Mouse (Mus musculus) forebrain, embryonic 12.5 days (tissue): ENCODE data around the gene Narfl. TPM values are rescaled to one million over a fixed set of nuclear protein-coding genes. Genes with fewer than 3 reads are reported as not detected.
A peak's percentile ranks its signal among the peaks of the same experiment; 100 is the strongest.

Experiments
- ATAC-seq: fragments of 200-750 bp; cut with Nextera tagmentation; 2 replicates; pipeline ENCODE4 v1.8.0; 2017; ENCODE audit warnings: moderate TSS enrichment; ENCODE audit not compliant: low FRiP score
- H3K27ac ChIP-seq: fragments of 300-500 bp; sonication (generic); 2 replicates; pipeline ENCODE4 v1.5.1; 2016; ENCODE audit warnings: mild to moderate bottlenecking
- H3K27me3 ChIP-seq: fragments of 300-500 bp; sonication (generic); 2 replicates; pipeline ENCODE4 v1.6.1; 2016; ENCODE audit warnings: mild to moderate bottlenecking
- H3K36me3 ChIP-seq: fragments of 300-500 bp; sonication (generic); replicated peaks from 2 replicates; pipeline ENCODE4 v1.6.1; 2016; ENCODE audit warnings: mild to moderate bottlenecking
- H3K4me1 ChIP-seq: fragments of 300-500 bp; sonication (generic); 2 replicates; pipeline ENCODE4 v1.6.1; 2016
- H3K4me2 ChIP-seq: fragments of 300-500 bp; sonication (generic); 2 replicates; pipeline ENCODE4 v1.6.1; 2016; ENCODE audit warnings: mild to moderate bottlenecking, moderate library complexity
- H3K4me3 ChIP-seq: fragments of 300-500 bp; sonication (generic); replicated peaks from 2 replicates; pipeline ENCODE4 v1.5.1; 2016; ENCODE audit warnings: mild to moderate bottlenecking
- H3K9ac ChIP-seq: fragments of 300-500 bp; sonication (generic); 2 replicates; pipeline ENCODE4 v1.6.1; 2016; ENCODE audit warnings: mild to moderate bottlenecking
- H3K9me3 ChIP-seq: fragments of 300-500 bp; sonication (generic); 2 replicates; pipeline ENCODE4 v1.6.1; 2016
- WGBS: fragments of 180-500 bp; shearing (Covaris S2); methylation state at CpG from one replicate; pipeline ENCODE4 v1.1.7; 2016; 5-methylcytosine and 5-hydroxymethylcytosine counted together
- polyA plus RNA-seq: library from polyadenylated mRNA; unstranded; fragments of >200 nt; fragmentation: Nextera tagmentation; extraction: Ambion mirVana; gene quantifications from 2 replicates; pipeline ENCODE4 v1.2.1, GENCODE M21; 2016

The Narfl gene
- polyA plus RNA-seq, 1 experiment from 2014 or later, result 26.0 TPM

DNA sequence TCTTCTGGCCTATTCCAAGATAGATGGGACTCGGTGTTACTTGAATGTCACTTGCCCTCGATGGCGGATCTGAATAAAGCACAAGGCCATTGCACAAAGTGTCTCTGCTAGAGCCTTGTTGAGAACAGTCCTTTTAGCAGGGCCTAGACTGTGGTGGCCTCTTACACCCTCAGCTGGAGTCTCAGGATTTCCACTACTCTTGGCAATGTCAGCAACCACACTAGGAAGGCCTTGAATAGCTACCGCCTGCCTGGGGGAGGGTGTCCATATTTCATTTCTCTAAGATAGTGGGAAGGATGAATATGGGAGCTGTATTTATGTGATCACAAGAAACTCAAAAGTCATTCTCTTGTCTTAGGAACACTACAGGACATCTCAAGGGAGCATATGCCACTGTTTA lies 25.3 kb upstream of the Narfl start:
- Histone ChIP-seq H3K9me3 (no peaks in the 10 kb centered on the region), H3K27ac (no peak overlapping the region), H3K36me3 (no peaks in the 10 kb centered on the region), H3K4me3 (no peak overlapping the region), H3K27me3 (0 out of 2 replicates have a peak, but pooled peaks cover 3% of the 10 kb centered on the region), H3K4me1 (0 out of 2 replicates have a peak, but pooled peaks cover 5% of the 10 kb centered on the region), H3K9ac (no peak overlapping the region), H3K4me2 (no peak overlapping the region)
- no peak for ATAC-seq
- WGBS, result 94% methylated on average over 4 of the region's 4 CpGs

DNA sequence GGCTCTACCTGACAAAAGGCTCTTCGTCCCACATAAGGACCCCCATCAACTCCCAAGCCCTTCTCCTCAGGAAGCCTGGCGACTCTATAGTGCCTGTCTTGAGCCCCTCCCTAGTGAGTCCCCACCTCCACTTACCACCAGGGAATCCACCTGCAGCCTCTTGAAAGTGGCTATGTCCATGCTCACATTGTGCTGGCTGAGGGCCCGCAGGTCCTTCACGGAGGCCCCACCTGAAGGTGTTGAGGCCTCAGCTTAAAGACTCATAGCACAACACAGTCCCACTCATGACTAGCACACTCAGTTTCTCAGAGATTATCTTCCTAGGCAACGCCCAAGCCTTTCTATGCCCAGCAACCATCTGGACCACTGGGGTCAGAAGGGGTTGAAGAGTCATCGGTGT lies 24.3 kb upstream of the Narfl start:
- 82% methylated on average over 6 of the region's 6 CpGs for WGBS
- ATAC-seq, result no peak

DNA sequence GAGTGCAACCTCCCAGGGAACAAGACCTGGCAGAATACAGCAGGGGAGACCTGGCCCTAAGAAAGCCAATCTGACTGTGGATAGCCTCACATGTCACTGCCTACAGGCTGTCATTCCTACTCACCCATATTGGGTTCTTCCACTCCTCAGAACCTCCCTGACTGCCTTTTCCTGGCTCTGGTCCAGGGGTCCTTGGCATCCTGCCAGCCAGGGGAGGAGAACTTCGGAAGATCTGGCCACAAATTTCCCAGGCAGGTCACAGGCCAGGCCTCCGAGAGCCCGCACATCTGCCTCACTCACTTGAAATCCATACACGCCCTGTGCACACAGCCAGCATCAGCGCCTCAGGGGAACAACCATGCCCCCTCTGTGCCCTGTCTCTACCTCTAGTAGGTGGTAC lies 22.1 kb upstream of the Narfl start:
- Histone ChIP-seq H3K4me1 (0 out of 2 replicates have a peak, but pooled peaks cover 5% of the 10 kb centered on the region), H3K27me3 (peaks cover 5% of the 10 kb centered on the region; the same call in 1 of the 2 replicates), H3K9ac (no peak overlapping the region), H3K36me3 (no peaks in the 10 kb centered on the region), H3K4me2 (no peak overlapping the region), H3K4me3 (no peak overlapping the region), H3K27ac (no peak overlapping the region), H3K9me3 (no peaks in the 10 kb centered on the region)
- 79% methylated on average over 5 of the region's 5 CpGs for WGBS
- ATAC-seq, result no peak

More for the DNA sequence above, 24.3 kb upstream of the Narfl start:
- Histone ChIP-seq H3K9ac (no peak overlapping the region), H3K27ac (no peak overlapping the region), H3K27me3 (no peaks in the 10 kb centered on the region), H3K4me2 (no peak overlapping the region), H3K9me3 (no peaks in the 10 kb centered on the region), H3K4me1 (0 out of 2 replicates have a peak, but pooled peaks cover 5% of the 10 kb centered on the region), H3K4me3 (no peak overlapping the region), H3K36me3 (no peaks in the 10 kb centered on the region)

DNA sequence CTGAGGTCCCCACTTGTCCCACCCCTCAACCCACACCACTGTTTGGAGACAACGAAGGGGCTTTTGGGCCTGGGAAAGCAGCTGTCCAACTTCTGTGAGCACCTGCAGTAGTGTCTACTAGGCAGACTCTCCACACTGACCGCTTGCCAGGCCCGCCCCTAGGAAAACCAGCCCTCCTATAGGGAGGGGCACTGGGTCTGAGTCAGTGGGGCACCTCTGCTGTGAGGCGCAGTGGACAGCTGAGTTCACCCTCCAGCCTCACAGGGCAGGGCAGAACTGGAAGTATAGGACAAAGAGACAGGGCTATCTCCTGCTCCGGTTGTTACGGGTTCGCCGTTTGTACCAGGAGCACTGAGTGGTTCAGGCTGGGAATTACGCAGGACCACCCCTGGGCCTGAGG lies 19.3 kb upstream of the Narfl start, which contains the start of gene Msln:
Msln (minus strand) TSS at position 138 of the 400 bp plus-strand sequence.
- no peak within 1 kb of the TSS for H3K27ac ChIP-seq
- peaks cover 14% of the 10 kb centered on the region; the same call in 1 of the 2 replicates for H3K27me3 ChIP-seq
- no peak within 1 kb of the TSS for H3K9ac ChIP-seq
- no peaks in the 10 kb centered on the region for H3K9me3 ChIP-seq
- H3K4me3 ChIP-seq, result no peak within 1 kb of the TSS
- H3K36me3 ChIP-seq, result no peaks in the 10 kb centered on the region
- H3K4me1 ChIP-seq, result 0 out of 2 replicates have a peak, but pooled peaks cover 5% of the 10 kb centered on the region
- no peak within 1 kb of the TSS for H3K4me2 ChIP-seq
- WGBS, result 90% methylated on average over 9 of the region's 9 CpGs
- ATAC-seq, result no peak

DNA sequence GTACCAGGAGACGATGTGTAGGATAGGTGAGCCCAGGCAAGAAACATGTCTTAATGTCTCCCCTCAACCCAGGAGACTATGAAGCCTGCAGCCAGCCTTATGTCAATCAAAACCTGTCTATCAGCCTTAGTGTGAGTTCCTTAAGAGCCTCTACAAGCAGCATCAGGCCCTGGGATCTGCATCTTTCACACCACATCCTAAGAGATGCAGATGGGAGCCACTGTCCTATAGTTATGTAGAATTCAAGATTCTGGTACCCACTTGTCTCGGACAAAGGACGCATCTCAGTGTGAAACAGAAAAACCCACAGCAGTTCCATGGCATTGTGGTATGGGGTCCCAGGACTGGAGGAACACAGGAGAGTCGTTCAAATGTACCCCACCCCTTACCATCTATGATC lies 18.5 kb upstream of the Narfl start:
- H3K4me1 ChIP-seq, result 0 out of 2 replicates have a peak, but pooled peaks cover 5% of the 10 kb centered on the region
- no peak overlapping the region for H3K4me2 ChIP-seq
- no peak overlapping the region for H3K27ac ChIP-seq
- no peak for ATAC-seq
- 75% methylated on average over 4 of the region's 4 CpGs for WGBS
- no peak overlapping the region for H3K9ac ChIP-seq
- H3K27me3 ChIP-seq, result peaks cover 14% of the 10 kb centered on the region; the same call in 1 of the 2 replicates
- no peaks in the 10 kb centered on the region for H3K36me3 ChIP-seq
- no peaks in the 10 kb centered on the region for H3K9me3 ChIP-seq
- no peak overlapping the region for H3K4me3 ChIP-seq

DNA sequence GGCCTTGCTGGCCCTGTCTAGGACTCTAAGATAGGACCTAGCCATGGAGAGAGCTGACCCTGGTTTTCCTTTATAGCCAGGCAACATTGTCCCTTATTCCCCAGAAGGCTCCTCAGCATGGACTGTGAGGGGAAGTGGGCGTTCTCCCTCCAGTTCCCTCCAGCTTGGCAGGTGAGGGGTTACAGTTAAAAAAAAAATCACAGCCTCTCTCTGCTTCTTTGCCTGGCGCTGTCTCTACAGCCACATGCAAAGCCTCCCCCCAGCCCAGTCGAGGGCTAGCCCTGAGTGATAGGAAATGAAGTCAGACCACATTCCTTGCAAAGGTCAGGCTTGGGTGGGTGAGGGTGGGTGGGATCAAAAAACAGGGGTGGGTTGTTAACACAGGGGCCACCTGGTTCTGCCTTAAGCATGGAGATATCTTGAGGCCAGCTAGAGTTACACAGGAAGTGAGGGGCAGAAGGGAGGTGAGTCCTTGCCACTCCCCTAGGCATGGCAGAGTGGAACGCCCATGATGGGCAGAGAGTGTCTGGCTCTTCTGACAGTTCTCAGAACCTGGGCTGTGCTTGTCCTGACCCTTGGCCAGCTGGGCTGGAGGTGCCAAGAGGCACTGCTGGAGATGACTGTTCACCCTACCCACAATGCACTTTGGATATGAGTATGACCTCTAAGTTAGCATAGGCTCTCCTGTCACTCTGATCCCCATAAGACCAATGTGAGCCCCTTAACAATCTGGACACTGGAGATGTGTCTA lies 17.8 kb upstream of the Narfl start:
- ATAC-seq, result no peak
- 0 out of 2 replicates have a peak, but pooled peaks cover 5% of the 10 kb centered on the region for H3K4me1 ChIP-seq
- no peak overlapping the region for H3K9ac ChIP-seq
- H3K9me3 ChIP-seq, result no peaks in the 10 kb centered on the region
- 68% methylated on average over 4 of the region's 4 CpGs for WGBS
- H3K4me3 ChIP-seq, result no peak overlapping the region
- no peaks in the 10 kb centered on the region for H3K36me3 ChIP-seq
- H3K4me2 ChIP-seq, result no peak overlapping the region
- H3K27me3 ChIP-seq, result peaks cover 14% of the 10 kb centered on the region; the same call in 1 of the 2 replicates
- H3K27ac ChIP-seq, result no peak overlapping the region

DNA sequence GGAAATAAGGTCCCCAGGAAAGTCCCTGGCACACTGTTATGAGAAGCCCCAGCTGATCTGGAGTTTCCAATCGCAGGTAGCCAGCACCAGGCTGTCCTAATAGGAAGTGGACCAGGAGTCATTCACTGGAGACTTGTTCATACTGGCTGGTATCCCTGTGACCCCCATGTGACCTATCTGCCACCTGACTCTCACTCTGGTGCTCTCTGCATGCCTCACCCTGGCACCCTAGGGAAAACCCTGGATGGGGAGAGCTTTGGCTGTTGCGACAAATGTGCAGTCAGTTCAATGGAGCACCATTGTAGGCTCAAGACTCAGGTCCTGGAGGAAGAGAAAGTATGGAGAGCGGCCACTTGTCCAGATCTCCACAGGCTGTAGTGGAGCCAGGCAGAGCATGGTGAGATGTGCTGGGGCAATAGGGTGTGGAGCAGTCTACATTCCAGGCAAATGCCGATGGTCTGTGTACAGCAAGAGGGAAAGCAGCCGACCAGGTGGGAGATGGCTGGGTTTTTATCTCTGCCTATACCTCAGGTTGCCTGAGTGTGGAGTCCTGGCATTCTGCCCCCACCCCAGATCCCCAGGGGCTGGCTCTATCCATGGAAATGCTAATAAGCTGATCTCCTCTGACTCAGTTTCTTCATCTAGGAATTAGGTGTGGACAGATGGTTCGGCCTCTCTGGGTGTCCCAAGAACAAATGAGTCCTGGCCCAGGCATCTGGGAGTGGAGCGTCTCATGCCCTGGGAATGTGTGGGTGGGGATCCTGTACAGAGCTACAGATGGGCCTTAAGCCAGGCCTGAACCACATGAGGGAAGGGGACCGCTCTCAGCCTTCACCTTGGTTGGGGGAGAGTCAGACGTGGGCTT lies 17.0 kb upstream of the Narfl start:
- H3K36me3 ChIP-seq, result no peaks in the 10 kb centered on the region
- WGBS, result 79% methylated on average over 9 of the region's 9 CpGs

DNA sequence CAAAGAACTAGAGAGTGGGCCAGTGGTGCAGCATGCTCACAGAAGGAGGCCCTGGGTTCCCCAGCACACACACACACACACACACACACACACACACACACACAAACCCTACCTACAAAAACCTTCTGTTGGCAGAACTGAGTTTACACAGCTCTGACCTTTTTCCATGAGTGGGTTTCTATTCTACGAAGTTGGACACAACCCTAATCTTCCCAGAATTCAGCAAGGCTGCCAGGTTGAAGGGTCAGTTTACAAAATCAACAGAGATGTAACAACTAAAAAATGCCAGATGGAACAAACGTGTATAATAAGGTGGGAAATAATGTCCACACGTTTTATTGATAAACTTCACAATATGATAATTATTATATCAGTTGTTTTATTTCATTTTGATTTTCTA lies 15.9 kb upstream of the Narfl start:
- ATAC-seq, result no peak
- Histone ChIP-seq H3K9me3 (no peaks in the 10 kb centered on the region), H3K4me3 (no peak overlapping the region), H3K4me2 (no peak overlapping the region), H3K4me1 (peaks cover 3% of the 10 kb centered on the region; the same call in 1 of the 2 replicates), H3K9ac (no peak overlapping the region), H3K36me3 (no peaks in the 10 kb centered on the region), H3K27me3 (peaks cover 18% of the 10 kb centered on the region; the same call in 1 of the 2 replicates), H3K27ac (no peak overlapping the region)
- WGBS, result 82% methylated on average over 3 of the region's 3 CpGs

More for the DNA sequence above, 17.0 kb upstream of the Narfl start:
- Histone ChIP-seq H3K27ac (no peak overlapping the region), H3K4me1 (peaks cover 6% of the 10 kb centered on the region; the same call in 1 of the 2 replicates), H3K9ac (no peak overlapping the region), H3K27me3 (peaks cover 18% of the 10 kb centered on the region; the same call in 1 of the 2 replicates), H3K4me2 (no peak overlapping the region), H3K4me3 (no peak overlapping the region), H3K9me3 (no peaks in the 10 kb centered on the region)
- ATAC-seq, result no peak

DNA sequence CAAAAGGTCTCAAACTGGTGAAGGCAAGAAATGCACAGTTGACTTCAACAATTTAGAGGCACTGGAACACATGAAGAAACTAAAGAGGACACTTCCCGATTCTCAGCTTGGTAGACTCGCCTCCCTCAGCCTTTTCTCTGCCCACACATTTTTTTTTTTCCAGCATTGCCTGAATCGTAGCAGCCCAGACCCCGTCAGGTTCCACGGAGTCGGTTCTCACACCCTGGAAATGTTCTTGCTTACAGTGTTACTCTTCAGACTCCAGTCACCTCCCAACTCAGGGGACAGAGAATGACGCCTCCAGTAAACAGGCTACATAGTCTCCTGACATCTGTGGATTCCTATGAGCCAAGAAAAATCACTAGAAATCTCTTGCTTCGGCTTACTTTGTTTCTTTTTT lies 13.4 kb upstream of the Narfl start:
- Histone ChIP-seq H3K9ac (no peak overlapping the region), H3K9me3 (no peaks in the 10 kb centered on the region), H3K36me3 (no peaks in the 10 kb centered on the region), H3K4me1 (peaks cover 3% of the 10 kb centered on the region; the same call in 1 of the 2 replicates), H3K4me3 (no peak overlapping the region), H3K27me3 (peaks cover 18% of the 10 kb centered on the region; the same call in 1 of the 2 replicates), H3K4me2 (no peak overlapping the region), H3K27ac (no peak overlapping the region)
- 79% methylated on average over 8 of the region's 8 CpGs for WGBS
- ATAC-seq, result no peak

DNA sequence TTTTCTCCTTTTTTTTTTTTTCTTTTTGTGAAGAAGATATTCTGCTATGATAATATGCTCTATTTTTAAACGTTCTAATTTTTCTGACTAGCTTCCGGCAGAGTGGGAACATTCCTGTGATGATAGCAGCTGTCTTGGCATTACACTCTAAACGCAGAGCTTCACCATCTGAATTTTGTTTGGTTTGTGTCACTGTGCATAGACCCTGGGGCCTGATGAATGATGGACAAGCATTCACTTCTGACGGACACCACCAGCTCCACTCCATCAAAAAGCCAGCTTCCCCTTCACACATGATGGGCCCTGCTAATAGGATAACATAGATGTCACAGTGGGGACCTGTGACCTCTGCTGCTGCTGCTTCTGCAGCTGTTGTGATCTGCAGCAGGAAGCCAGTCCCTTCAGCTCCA lies 12.0 kb upstream of the Narfl start:
- WGBS, result 66% methylated on average over 4 of the region's 4 CpGs
- H3K36me3 ChIP-seq, result no peaks in the 10 kb centered on the region
- no peak overlapping the region for H3K4me3 ChIP-seq
- peaks cover 7% of the 10 kb centered on the region for H3K4me1 ChIP-seq
- H3K27me3 ChIP-seq, result peaks cover 13% of the 10 kb centered on the region; the same call in 1 of the 2 replicates
- no peaks in the 10 kb centered on the region for H3K9me3 ChIP-seq
- H3K4me2 ChIP-seq, result no peak overlapping the region
- H3K27ac ChIP-seq, result no peak overlapping the region
- no peak overlapping the region for H3K9ac ChIP-seq
- no peak for ATAC-seq

DNA sequence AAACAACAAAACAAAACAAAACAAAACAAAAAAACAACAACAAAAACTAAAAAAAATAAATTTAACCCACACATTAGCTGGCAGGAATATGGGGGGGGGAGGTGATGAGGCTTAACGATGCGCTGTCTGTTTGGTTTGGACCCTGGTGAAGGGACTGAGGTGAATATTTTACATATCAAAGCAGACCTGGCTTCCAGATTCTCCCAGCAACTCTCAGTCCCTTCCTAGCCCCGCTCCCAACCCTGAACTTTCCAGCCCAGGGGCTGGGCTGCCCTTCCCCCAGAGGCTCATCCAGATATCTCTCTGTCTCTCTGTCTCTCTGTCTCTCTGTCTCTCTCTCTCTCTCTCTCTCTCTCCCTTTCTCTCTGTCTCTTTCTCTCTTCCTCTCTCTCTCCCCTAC lies 11.0 kb upstream of the Narfl start:
- Histone ChIP-seq H3K4me2 (no peak overlapping the region), H3K9ac (no peak overlapping the region), H3K27me3 (peaks cover 17% of the 10 kb centered on the region; the same call in 1 of the 2 replicates), H3K4me3 (no peak overlapping the region), H3K36me3 (no peaks in the 10 kb centered on the region), H3K27ac (no peak overlapping the region), H3K9me3 (no peaks in the 10 kb centered on the region), H3K4me1 (peaks cover 8% of the 10 kb centered on the region)
- no peak for ATAC-seq
- 41% methylated on average over 3 of the region's 3 CpGs for WGBS

DNA sequence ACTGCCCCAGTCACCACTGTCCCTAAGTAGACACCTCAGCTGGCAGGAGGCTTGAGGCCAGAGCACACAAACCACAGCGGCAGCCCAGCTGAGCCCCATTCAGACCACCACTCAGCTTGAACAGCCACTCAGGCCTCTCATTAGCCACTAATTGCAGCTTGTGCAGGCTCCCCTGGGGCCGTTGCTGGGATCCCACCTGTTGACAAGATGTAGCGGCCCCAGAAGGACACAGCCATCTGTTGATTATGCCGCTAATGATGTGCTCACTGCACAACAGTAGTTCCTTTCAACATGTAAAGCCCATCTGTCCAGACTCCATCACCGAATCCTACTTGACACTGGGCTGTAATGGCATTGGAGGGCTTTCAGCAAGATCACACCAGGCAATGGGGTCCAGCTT lies 7.7 kb upstream of the Narfl start:
- Histone ChIP-seq H3K27me3 (peaks cover 40% of the 10 kb centered on the region), H3K9ac (no peak overlapping the region), H3K4me3 (no peak overlapping the region), H3K27ac (no peak overlapping the region), H3K36me3 (no peaks in the 10 kb centered on the region), H3K9me3 (no peaks in the 10 kb centered on the region), H3K4me2 (no peak overlapping the region), H3K4me1 (peaks cover 8% of the 10 kb centered on the region)
- peak; percentile 76 for ATAC-seq
- WGBS, result 27% methylated on average over 5 of the region's 5 CpGs
